Mouse (Mus musculus) T-helper 1 cell (primary cell): Measurements from ENCODE around the gene Zfp46.

ENCODE experiments used
- in situ Hi-C: fragments of 300-600 bp; cut with MboI, MseI; formaldehyde crosslinking; loops from one replicate; pipeline ENCODE4 v1.15.1; 2025; ENCODE audit warnings: high pct_unique_total_duplicates

Gene Zfp46

DNA sequence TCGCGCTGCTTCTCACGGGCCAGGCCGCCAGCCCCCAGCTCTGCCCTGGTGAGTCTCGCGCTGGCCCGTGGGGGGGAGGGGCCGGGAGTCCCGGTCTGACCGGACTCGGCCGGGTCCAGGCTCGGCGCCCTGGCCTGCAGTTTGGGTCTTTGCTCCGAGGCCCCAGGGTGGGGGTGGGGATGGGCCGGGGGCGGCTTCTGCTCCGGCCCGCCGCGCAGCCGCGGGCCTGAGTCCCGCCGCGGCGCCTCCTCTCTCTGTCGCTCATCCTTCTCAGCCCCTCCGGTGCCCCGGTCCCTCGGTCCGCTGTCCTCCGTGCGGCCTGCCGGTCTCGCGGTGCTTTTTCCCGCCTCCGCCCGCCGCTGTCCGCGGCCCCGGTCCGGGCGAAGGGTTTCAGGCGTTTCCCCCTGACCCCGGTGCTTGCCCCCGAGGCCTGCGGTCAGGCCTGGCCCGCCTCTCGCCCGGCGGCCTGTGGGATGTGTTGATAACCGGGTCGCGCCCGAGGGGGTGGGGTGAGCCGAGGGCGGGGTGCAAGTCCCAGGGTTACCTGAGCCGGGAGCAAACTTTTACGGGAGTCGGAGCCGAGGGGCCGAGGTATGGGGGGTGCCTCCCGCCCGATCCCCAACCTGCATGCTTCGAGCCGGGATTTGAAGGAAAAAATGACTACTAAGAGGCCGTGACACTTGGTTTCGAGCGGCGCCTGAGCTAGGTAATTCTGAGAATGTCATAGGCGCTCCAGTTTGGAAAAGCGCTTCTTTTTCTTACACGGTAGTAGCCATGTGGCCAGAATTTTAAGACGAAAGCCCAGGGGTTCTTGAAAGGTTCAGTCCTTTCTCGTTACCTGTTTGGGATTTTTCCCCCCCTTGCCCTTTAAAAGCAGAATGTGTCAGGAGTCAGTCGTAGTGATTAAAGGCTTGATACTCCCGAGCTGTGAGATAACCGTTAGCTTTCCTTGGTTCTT, 26.8 kb downstream of the Zfp46 start:
- in situ Hi-C loops: no loop called here

DNA sequence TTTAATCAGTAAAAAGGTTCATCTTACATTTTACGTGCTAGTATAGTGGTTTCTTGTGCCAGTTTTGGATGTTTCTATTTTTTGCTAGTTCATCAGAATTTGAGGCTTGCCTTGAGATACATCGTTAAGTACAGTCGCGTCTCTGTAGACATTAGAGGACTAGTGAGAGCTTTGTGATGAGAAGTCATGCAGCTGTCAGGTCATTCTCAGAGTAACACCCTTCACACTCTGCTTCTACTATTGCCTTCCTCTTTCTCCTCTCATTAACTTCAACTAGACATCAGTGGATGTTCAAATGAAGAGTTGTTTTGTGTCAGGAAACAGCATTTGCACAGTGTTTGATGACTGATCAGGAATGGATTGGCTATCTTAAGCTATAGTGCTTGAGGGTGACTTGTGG, 28.1 kb downstream of the Zfp46 start:
- in situ Hi-C loops: no loop called here

DNA sequence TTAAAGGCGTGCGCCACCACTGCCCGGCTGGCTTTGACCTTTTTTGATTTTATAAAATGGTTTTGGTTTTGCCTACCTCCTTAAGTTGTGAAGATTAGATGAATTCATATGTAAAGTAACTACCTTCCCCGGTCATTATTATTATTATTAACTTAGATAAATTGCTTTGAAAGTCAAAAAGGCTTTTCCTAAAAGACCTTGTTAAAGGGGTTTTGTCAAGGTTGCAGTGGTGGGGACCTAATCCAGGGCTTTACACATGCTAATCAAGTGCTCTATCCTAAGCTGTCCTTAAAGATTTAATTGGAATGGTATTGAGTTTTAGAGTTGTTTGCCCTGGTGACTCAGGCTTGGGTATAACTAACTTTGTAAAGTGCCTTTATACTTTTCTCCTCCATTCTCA, 33.2 kb downstream of the Zfp46 start:
- in situ Hi-C loops: no loop called here

DNA sequence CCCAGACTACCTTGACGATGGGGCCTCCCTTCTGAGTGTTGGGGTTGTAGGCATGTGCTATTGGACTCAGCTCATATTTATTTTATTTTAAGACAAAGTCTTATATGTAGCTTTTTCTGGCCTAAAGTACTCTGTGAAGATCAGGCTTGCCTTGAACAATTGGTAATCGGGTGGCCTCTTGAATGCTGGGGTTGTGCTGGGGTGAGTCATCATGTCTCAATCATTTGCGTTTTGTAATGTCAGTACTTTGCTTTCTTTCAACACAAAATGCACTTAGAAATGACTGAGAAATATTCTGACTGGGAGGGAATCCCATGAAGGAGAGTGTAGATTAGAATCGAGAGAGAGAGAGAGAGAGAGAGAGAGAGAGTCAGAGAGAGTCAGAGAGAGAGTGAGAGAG, 35.5 kb downstream of the Zfp46 start:
- in situ Hi-C loops: no loop called here

DNA sequence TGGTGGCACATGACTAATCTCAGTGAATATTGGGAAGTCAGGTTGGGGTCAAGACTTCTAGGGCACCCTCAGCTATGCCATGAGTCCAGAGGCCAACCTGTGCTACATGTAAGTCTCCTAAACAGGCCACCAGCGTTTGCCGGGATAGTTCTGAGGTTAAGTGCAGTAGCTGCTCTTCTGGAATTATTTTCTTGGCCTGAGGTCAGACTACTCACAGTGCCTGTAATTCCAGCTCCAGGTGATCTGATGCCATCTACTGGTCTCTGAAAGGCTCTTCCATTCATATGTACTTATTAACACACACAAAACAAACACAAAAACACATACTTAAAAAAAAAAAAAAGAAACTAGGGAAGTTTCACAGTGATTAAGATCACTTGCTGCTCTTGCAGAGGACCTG, 39.7 kb downstream of the Zfp46 start:
- in situ Hi-C loops: no loop called here

DNA sequence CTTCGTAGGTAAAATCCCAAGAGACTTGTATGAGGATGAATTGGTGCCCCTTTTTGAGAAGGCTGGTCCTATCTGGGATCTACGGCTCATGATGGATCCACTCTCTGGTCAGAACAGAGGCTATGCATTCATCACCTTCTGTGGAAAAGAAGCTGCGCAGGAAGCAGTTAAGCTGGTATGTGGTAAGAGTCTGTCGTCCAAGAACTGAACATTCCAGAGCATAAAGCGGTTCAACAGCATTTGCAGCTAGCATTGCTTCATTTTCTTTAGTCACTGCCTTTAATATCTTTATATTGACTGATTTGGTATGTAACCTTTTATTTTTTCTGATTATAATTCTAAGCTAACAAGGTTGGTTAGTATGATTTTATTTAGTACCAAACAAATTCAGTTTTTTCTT, 42.8 kb downstream of the Zfp46 start:
- in situ Hi-C loops: no loop called here

DNA sequence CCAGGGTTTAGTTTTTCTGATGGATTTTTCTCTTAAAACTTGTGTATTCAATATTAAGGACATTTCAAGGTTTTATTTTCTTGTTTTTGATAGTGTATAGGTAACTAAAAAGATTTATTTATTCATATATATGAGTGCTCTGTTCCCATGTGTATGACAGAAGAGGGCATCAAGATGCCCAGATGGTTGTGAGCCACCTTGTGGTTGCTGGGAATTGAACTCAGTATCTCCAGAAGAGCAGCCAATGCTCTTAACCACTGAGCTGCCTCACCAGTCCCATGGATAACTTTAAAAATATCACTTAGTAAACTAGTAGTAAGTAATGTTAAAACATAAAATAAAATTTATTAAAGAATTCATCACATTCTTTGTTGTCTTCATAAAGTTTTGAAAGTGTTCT, 43.6 kb downstream of the Zfp46 start:
- in situ Hi-C loops: no loop called here

DNA sequence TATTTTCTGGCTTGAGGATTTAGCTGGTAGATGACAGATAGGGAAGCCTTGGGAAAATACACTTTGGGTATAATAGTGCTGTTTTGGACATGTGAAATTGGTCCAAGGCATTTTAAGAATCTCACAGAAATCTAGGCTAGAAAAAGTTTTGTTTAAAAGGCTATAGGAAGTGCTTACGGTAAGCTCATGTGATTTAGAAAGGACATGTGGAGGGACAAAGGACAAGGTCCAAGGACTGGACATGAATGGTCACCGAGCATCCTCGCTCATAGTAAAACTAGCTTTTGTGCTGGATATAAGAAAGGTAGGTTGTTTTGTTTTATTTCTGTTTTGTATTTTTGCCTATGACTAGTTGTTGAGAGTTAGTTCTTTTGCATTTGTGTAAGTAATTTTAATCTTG, 47.2 kb downstream of the Zfp46 start:
- in situ Hi-C loops: no loop called here

DNA sequence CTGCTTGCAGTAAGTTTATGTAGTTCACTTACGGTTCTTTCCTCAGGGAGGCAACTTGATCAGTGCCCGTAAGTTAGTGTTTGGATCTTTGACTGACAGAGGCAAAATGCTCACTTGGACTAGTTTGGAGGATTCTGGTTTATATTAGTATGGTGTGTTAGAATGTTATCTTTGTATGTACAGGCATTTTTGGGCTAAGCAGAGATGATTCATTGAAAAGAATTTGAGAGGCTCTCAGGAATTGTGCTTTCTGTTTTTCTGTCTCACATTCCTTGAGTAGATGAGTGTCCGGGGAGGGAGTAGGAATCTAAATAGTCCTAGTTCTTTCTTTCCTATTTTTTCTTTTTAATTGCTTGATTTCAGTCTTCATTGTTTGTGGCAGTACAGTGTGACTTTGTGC, 48.7 kb downstream of the Zfp46 start:
- in situ Hi-C loops: no loop called here

DNA sequence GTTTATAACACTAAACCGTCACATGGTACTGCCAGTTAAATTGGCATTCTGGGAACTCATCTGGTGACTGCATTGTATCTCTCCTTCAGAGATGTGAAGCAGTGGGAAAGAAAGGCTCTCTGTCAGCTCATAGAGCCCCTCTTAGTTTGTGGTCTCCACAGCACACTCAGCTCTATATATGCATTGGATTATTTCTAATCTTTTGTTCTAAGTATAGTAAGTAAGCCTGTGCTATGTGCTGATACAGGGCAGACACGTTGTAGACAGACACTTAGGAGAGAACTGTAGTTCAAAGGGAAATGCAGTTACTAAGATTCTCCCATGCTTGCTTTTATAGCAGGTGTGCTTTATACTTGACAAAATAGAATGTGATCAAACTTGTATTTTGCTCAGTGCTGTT, 50.6 kb downstream of the Zfp46 start:
- in situ Hi-C loops: no loop called here

DNA sequence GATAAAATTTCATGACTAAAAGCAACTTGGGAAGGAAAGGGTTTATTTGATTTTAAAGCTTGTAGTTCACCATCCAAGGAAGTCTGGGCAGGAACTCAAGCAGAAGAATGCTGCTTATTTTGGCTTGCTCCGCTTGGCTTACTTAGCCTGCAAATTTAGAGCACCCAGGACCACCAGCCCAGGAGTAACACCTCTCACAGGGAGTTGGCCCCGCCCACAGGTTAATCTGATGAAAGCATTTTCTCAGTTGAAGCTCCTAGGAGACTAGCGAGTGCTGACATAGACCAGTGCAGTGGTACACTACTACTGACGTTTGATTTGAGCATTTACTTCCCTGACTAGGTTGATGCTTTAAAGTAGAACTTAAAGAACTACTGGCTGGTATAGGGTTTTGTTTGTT, 52.6 kb downstream of the Zfp46 start:
- in situ Hi-C loops: no loop called here
